Mouse (Mus musculus) embryonic fibroblast, embryonic 13.5 days (primary cell): ENCODE data around the gene Prkcz.

Experiments
- CTCF ChIP-seq: IDR thresholded peaks from 2 replicates; pipeline ENCODE4 v1.5.1; 2011; ENCODE audit warnings: mild to moderate bottlenecking, control low read depth, low read length, moderate library complexity, borderline replicate concordance; ENCODE audit not compliant: insufficient read depth
- POLR2A ChIP-seq: IDR thresholded peaks from 2 replicates; pipeline ENCODE4 v1.6.1; 2011; ENCODE audit warnings: low read depth, mild to moderate bottlenecking, control low read depth, low read length, moderate library complexity

- TF ChIP-seq POLR2A = no peak
- no peak for TF ChIP-seq CTCF
Measured at GRCm38 (mm10) chr4:155227986-155228385, 133.2 kb downstream of the Prkcz start.
